Mouse (Mus musculus) cerebellum, postnatal 25 days (tissue): ENCODE results near the gene Rpf2.

ENCODE experiments used
- DNase-seq, 2 experiments: peaks; one replicate each; pipeline ENCODE4 v3.0.0; 2021; ENCODE audit warnings: mixed read lengths in 2 of 2

The Rpf2 gene

GRCm38 (mm10) chr10:40246374-40247165, at the start of gene Rpf2:
Gene Rpf2, minus strand, starts transcription at chr10:40247036.
- peak; percentile 83 to 90 for DNase-seq

- DNase-seq, result no peak
Measured at GRCm38 (mm10) chr10:40292640-40293039, 45.8 kb upstream of the Rpf2 start.

- no peak for DNase-seq
Measured at GRCm38 (mm10) chr10:40286767-40287166, 39.9 kb upstream of the Rpf2 start.

- no peak for DNase-seq
Measured at GRCm38 (mm10) chr10:40285571-40285970, 38.7 kb upstream of the Rpf2 start.

- no peak for DNase-seq
Measured at GRCm38 (mm10) chr10:40284997-40285396, 38.2 kb upstream of the Rpf2 start.

GRCm38 (mm10) chr10:40284179-40284831, 37.5 kb upstream of the Rpf2 start:
- DNase-seq, result no peak

GRCm38 (mm10) chr10:40283636-40284035, 36.8 kb upstream of the Rpf2 start:
- peak in 1 of 2 experiments; percentile 10 for DNase-seq

GRCm38 (mm10) chr10:40281565-40281964, 34.7 kb upstream of the Rpf2 start:
- DNase-seq, result no peak

- no peak for DNase-seq
Measured at GRCm38 (mm10) chr10:40278317-40278716, 31.5 kb upstream of the Rpf2 start.

- no peak for DNase-seq
Measured at GRCm38 (mm10) chr10:40275991-40276390, 29.2 kb upstream of the Rpf2 start.

GRCm38 (mm10) chr10:40273938-40274337, 27.1 kb upstream of the Rpf2 start:
- DNase-seq, result no peak

- DNase-seq, result no peak
Measured at GRCm38 (mm10) chr10:40271216-40271615, 24.4 kb upstream of the Rpf2 start.

GRCm38 (mm10) chr10:40264920-40265319, 18.1 kb upstream of the Rpf2 start:
- DNase-seq, result no peak

GRCm38 (mm10) chr10:40263691-40264090, 16.9 kb upstream of the Rpf2 start:
- no peak for DNase-seq

- no peak for DNase-seq
Measured at GRCm38 (mm10) chr10:40262200-40262599, 15.4 kb upstream of the Rpf2 start.

- DNase-seq, result no peak
Measured at GRCm38 (mm10) chr10:40260305-40260704, 13.5 kb upstream of the Rpf2 start.

GRCm38 (mm10) chr10:40259542-40259941, 12.7 kb upstream of the Rpf2 start:
- DNase-seq, result no peak

- peak; percentile 28 to 69 for DNase-seq
Measured at GRCm38 (mm10) chr10:40258976-40259375, 12.1 kb upstream of the Rpf2 start.

GRCm38 (mm10) chr10:40258401-40258966, 11.6 kb upstream of the Rpf2 start:
- peak; percentile 22 to 43 for DNase-seq

- peak; percentile 95 to 97 for DNase-seq
Measured at GRCm38 (mm10) chr10:40257414-40258255, 10.8 kb upstream of the Rpf2 start, which contains the start of gene Gtf3c6. Gene Gtf3c6, minus strand, starts transcription at chr10:40258108.

- peak; percentile 34 to 66 for DNase-seq
Measured at GRCm38 (mm10) chr10:40256716-40257115, 9.9 kb upstream of the Rpf2 start.

- DNase-seq, result no peak
Measured at GRCm38 (mm10) chr10:40250969-40251368, 4.1 kb upstream of the Rpf2 start.

- no peak for DNase-seq
Measured at GRCm38 (mm10) chr10:40249625-40250024, 2.8 kb upstream of the Rpf2 start.
